Mouse (Mus musculus) midbrain, embryonic 15.5 days (tissue): ENCODE measurements around the gene Gzme. TPM values are rescaled to one million over a fixed set of nuclear protein-coding genes. Genes with fewer than 3 reads are reported as not detected.

Experiments used
- ATAC-seq: fragments of 200-750 bp; cut with Nextera tagmentation; replicated peaks from 2 replicates; pipeline ENCODE4 v1.8.0; 2017; ENCODE audit warnings: moderate TSS enrichment
- H3K27ac ChIP-seq: fragments of 300-500 bp; sonication (generic); 2 replicates; pipeline ENCODE4 v1.5.1; 2015; ENCODE audit warnings: mild to moderate bottlenecking, inconsistent platforms
- H3K27me3 ChIP-seq: fragments of 300-500 bp; sonication (generic); replicated peaks from 2 replicates; pipeline ENCODE4 v1.6.1; 2015; ENCODE audit warnings: inconsistent platforms
- H3K36me3 ChIP-seq: fragments of 300-500 bp; sonication (generic); replicated peaks from 2 replicates; pipeline ENCODE4 v1.6.1; 2015; ENCODE audit warnings: inconsistent platforms
- H3K4me1 ChIP-seq: fragments of 300-500 bp; sonication (generic); 2 replicates; pipeline ENCODE4 v1.6.1; 2015; ENCODE audit warnings: inconsistent platforms
- H3K4me2 ChIP-seq: fragments of 300-500 bp; sonication (generic); 2 replicates; pipeline ENCODE4 v1.6.1; 2015; ENCODE audit warnings: inconsistent platforms, mild to moderate bottlenecking, moderate library complexity
- H3K4me3 ChIP-seq: fragments of 300-500 bp; sonication (generic); 2 replicates; pipeline ENCODE4 v1.5.1; 2015; ENCODE audit warnings: mild to moderate bottlenecking, inconsistent platforms
- H3K9ac ChIP-seq: fragments of 300-500 bp; sonication (generic); 2 replicates; pipeline ENCODE4 v1.6.1; 2015; ENCODE audit warnings: mild to moderate bottlenecking, inconsistent platforms
- H3K9me3 ChIP-seq: fragments of 300-500 bp; sonication (generic); 2 replicates; pipeline ENCODE4 v1.6.1; 2016; ENCODE audit warnings: inconsistent platforms
- WGBS: fragments of 180-500 bp; shearing (Covaris S2); methylation state at CpG from one replicate; pipeline ENCODE4 v1.1.7; 2015; ENCODE audit warnings: mixed read lengths; 5-methylcytosine and 5-hydroxymethylcytosine counted together
- microRNA-seq: library from miRNA; unstranded; fragments of <30 nt; microRNA quantifications from one replicate; pipeline ENCODE4, GENCODE M21; 2016
- polyA plus RNA-seq: library from polyadenylated mRNA; unstranded; fragments of >200 nt; fragmentation: Nextera tagmentation; extraction: Ambion mirVana; gene quantifications from 2 replicates; pipeline ENCODE4 v1.2.1, GENCODE M21; 2015

Gene Gzme
- polyA plus RNA-seq, 1 experiment from 2014 or later: not detected

DNA sequence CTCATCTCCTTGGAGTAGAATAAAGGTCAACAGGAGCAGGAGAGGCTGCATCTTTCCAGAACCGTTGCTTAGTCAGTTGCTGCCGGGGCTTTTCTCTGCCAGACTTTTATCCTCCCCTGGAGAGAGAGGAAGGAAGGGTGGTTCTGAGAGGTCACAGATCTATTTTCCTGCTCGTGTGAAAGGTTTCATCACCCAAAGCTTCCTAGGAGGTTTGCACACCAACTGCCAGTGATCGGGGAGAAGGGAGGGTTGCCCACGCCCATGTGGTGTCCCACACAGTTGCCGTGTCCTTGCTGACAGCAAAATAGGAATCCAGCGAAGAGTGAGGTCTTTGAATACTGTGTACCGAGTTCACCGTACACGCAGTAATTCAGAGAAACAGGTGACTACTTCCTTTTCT, 18.0 kb downstream of the Gzme start, which contains the start of gene Ctsg:
TSS of gene Ctsg (minus strand) at position 189 of the 400 bp plus-strand sequence.
- 81% methylated on average over 10 of the region's 10 CpGs for WGBS
- H3K9me3 ChIP-seq: no peaks in the 10 kb centered on the region
- no peaks in the 10 kb centered on the region for H3K4me1 ChIP-seq
- no peaks in the 10 kb centered on the region for H3K27me3 ChIP-seq
- no peaks in the 10 kb centered on the region for H3K36me3 ChIP-seq
- ATAC-seq: no peak
- no peak within 1 kb of the TSS for H3K27ac ChIP-seq
- no peak within 1 kb of the TSS for H3K9ac ChIP-seq
- no peak within 1 kb of the TSS for H3K4me3 ChIP-seq
- no peak within 1 kb of the TSS for H3K4me2 ChIP-seq

DNA sequence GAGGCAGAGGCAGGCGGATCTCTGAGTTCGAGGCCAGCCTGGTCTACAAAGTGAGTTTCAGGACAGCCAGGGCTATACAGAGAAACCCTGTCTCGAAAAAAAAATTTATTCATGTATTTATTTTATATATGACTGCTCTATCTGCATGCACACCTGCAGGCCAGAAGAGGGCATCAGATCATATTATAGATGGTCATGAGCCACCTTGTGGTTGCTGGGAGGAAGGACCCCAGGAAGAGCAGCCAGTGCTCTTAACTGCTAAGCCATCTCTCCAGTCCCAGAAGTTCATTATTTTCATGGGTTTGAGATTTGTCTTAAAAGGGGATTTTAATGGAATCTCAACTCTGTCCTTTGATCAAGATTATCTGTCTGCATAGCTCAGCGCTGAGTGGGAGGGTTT, 21.5 kb downstream of the Gzme start:
- Histone ChIP-seq H3K4me2 (no peak overlapping the region), H3K4me1 (no peaks in the 10 kb centered on the region), H3K4me3 (no peak overlapping the region), H3K9me3 (no peaks in the 10 kb centered on the region), H3K9ac (no peak overlapping the region), H3K27ac (no peak overlapping the region), H3K27me3 (no peaks in the 10 kb centered on the region), H3K36me3 (no peaks in the 10 kb centered on the region)
- WGBS: 80% methylated on average over 4 of the region's 4 CpGs
- no peak for ATAC-seq

DNA sequence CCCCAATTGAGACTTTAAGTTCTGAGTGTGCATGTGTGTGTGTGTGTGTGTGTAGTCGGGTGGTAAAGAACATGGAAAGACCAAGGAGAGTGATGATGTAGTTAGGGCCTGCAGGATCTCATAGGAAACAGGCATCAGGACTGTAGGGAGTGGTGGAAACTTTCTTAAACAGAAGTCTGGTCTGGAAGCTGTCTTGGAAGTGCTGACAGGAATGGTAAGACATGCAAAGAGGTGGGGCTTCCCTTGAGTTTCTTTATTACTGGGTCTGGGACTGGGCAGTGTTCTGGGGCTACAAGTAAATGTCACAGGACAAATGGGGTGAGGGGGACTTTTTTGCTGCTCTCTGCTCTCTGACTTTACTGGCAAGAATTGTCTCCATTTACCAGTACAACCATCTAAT, 22.8 kb downstream of the Gzme start:
- Histone ChIP-seq H3K27me3 (no peaks in the 10 kb centered on the region), H3K36me3 (no peaks in the 10 kb centered on the region), H3K4me3 (no peak overlapping the region), H3K4me1 (no peaks in the 10 kb centered on the region), H3K27ac (no peak overlapping the region), H3K4me2 (no peak overlapping the region), H3K9ac (no peak overlapping the region), H3K9me3 (no peaks in the 10 kb centered on the region)
- no peak for ATAC-seq
- 73% methylated on average over 1 of the region's 1 CpGs for WGBS

DNA sequence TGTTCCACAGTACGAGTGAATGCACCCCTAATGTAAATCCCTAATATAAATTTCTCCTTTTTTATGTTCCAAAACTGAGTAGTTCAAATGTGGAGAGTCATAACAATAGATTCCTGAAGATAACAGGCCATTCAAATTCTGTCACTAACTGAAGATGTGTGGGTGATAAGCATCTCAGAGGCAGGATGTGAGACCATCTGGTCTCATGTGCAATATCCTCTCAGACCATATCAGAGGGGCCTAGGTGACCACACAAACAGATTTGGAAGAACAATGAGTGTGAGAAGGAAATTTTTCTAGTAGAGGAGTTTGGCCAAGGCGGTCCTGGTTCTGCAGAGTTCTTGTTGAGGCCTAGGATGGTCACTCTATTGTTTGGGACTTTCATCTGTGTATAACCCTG, 27.1 kb downstream of the Gzme start:
- ATAC-seq: no peak
- WGBS: 77% methylated on average over 2 of the region's 2 CpGs
- no peaks in the 10 kb centered on the region for H3K9me3 ChIP-seq
- no peak overlapping the region for H3K27ac ChIP-seq
- H3K4me2 ChIP-seq: no peak overlapping the region
- H3K4me1 ChIP-seq: no peaks in the 10 kb centered on the region
- no peaks in the 10 kb centered on the region for H3K27me3 ChIP-seq
- H3K4me3 ChIP-seq: no peak overlapping the region
- H3K9ac ChIP-seq: no peak overlapping the region
- no peaks in the 10 kb centered on the region for H3K36me3 ChIP-seq

- Histone ChIP-seq H3K4me2 (no peak overlapping the region), H3K27me3 (no peaks in the 10 kb centered on the region), H3K9me3 (no peaks in the 10 kb centered on the region), H3K9ac (no peak overlapping the region), H3K4me1 (no peaks in the 10 kb centered on the region), H3K36me3 (no peaks in the 10 kb centered on the region), H3K27ac (no peak overlapping the region), H3K4me3 (no peak overlapping the region)
- 81% methylated on average over 3 of the region's 3 CpGs for WGBS
- ATAC-seq: no peak
Observed at GRCm38 (mm10) chr14:56086711-56087110, 33.7 kb downstream of the Gzme start.

DNA sequence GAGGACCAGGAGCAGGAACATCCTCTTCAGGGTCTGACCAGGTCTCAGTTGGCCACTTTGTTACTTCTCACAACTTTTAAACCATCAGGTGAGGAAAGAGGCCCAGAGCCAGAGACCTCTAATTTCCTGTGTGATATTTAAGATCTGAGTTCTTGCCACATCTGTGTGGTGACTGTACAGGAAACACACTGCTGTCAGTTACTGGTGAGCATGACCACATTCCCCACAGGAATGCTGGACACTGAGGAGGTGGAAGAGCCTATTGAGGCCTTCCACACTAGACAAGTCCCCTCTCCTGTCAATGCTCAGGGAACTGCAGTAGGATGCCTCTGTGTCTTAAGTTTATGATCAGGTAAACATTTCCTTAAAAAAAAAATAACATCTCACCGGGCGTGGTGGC, 35.3 kb downstream of the Gzme start, which contains the start of gene Mcpt8:
TSS of gene Mcpt8 (minus strand) at position 107 of the 400 bp plus-strand sequence.
- no peak for ATAC-seq
- WGBS: 94% methylated on average over 2 of the region's 2 CpGs
- H3K36me3 ChIP-seq: no peaks in the 10 kb centered on the region
- no peak within 1 kb of the TSS for H3K4me3 ChIP-seq
- H3K9me3 ChIP-seq: no peaks in the 10 kb centered on the region
- H3K27me3 ChIP-seq: no peaks in the 10 kb centered on the region
- no peaks in the 10 kb centered on the region for H3K4me1 ChIP-seq
- no peak within 1 kb of the TSS for H3K4me2 ChIP-seq
- no peak within 1 kb of the TSS for H3K9ac ChIP-seq
- H3K27ac ChIP-seq: no peak within 1 kb of the TSS

GRCm38 (mm10) chr14:56082016-56082415, 38.4 kb downstream of the Gzme start:
- WGBS: 66% methylated on average over 4 of the region's 4 CpGs
- H3K27ac ChIP-seq: no peak overlapping the region
- no peak overlapping the region for H3K4me2 ChIP-seq
- no peak for ATAC-seq
- H3K4me3 ChIP-seq: no peak overlapping the region
- H3K36me3 ChIP-seq: no peaks in the 10 kb centered on the region
- no peaks in the 10 kb centered on the region for H3K27me3 ChIP-seq
- no peaks in the 10 kb centered on the region for H3K9me3 ChIP-seq
- no peaks in the 10 kb centered on the region for H3K4me1 ChIP-seq
- no peak overlapping the region for H3K9ac ChIP-seq

Small RNA genes lying within 50 kb of the gene (microRNA-seq; reads per million reads assigned to microRNA genes)
- gene Mir6949: not detected

Other genes starting within 250 kb of the Gzme start
- 0.19 and 0.20 TPM in 2 replicates for gene Cbln3, start 236.2 kb downstream of the Gzme start, polyA plus RNA-seq
- gene Khnyn, start 235.7 kb downstream of the Gzme start, polyA plus RNA-seq: 10.9 and 11.4 TPM in 2 replicates
- gene Sdr39u1, start 220.3 kb downstream of the Gzme start, polyA plus RNA-seq: 169 and 175 TPM in 2 replicates
- 0.37 and 1.6 TPM in 2 replicates for gene Cma1, start 175.9 kb downstream of the Gzme start, polyA plus RNA-seq
- gene Cma2, start 169.6 kb downstream of the Gzme start, polyA plus RNA-seq: not detected in 2 replicates
- gene Mcpt1, start 102.7 kb downstream of the Gzme start, polyA plus RNA-seq: not detected in 2 replicates
- gene Mcpt9, start 90.1 kb downstream of the Gzme start, polyA plus RNA-seq: not detected in 2 replicates
- not detected in 2 replicates for gene Mcpt2, start 78.6 kb downstream of the Gzme start, polyA plus RNA-seq
- 0.15 TPM in 1 of 2 replicates, not detected in the other for gene Mcpt4, start 58.3 kb downstream of the Gzme start, polyA plus RNA-seq
- not detected in 2 replicates for gene Mcpt8, start 35.4 kb downstream of the Gzme start, polyA plus RNA-seq
- not detected in 2 replicates for gene Ctsg, start 18.1 kb downstream of the Gzme start, polyA plus RNA-seq
- gene Gzmd, start 12.0 kb upstream of the Gzme start, polyA plus RNA-seq: not detected in 2 replicates
- not detected in 2 replicates for gene Gzmg, start 39.0 kb upstream of the Gzme start, polyA plus RNA-seq
- gene Gzmn, start 54.0 kb upstream of the Gzme start, polyA plus RNA-seq: not detected in 2 replicates
- not detected in 2 replicates for gene Gzmf, start 90.8 kb upstream of the Gzme start, polyA plus RNA-seq
- not detected in 2 replicates for gene Gzmc, start 114.0 kb upstream of the Gzme start, polyA plus RNA-seq
- gene Gzmb, start 141.6 kb upstream of the Gzme start, polyA plus RNA-seq: not detected in 2 replicates
- 0.10 and 0.28 TPM in 2 replicates for gene Atp12a, start 244.4 kb upstream of the Gzme start, polyA plus RNA-seq